Mouse (Mus musculus) embryonic fibroblast, embryonic 13.5 days (primary cell): ENCODE measurements around the gene Gm21958. TPM values are rescaled to one million over a fixed set of nuclear protein-coding genes. Genes with fewer than 3 reads are reported as not detected.
"Not testable (repeated sequence)": the region's sequence is repeated elsewhere in the genome, so short reads cannot be mapped to it uniquely, and the experiment has no call there.

ENCODE experiments used
- H3K27ac ChIP-seq: 2 replicates; pipeline ENCODE4 v1.5.1; 2012; ENCODE audit warnings: low read length, control low read depth, inconsistent platforms; ENCODE audit not compliant: insufficient read depth
- H3K4me1 ChIP-seq: 2 replicates; pipeline ENCODE4 v1.6.1; 2011; ENCODE audit warnings: low read length; ENCODE audit not compliant: control insufficient read depth, insufficient read depth
- H3K4me3 ChIP-seq: 2 replicates; pipeline ENCODE4 v1.5.1; 2011; ENCODE audit warnings: mild to moderate bottlenecking, control low read depth, low read length; ENCODE audit not compliant: insufficient read depth
- CTCF ChIP-seq: IDR thresholded peaks from 2 replicates; pipeline ENCODE4 v1.5.1; 2011; ENCODE audit warnings: mild to moderate bottlenecking, control low read depth, low read length, moderate library complexity, borderline replicate concordance; ENCODE audit not compliant: insufficient read depth
- POLR2A ChIP-seq: IDR thresholded peaks from 2 replicates; pipeline ENCODE4 v1.6.1; 2011; ENCODE audit warnings: low read depth, mild to moderate bottlenecking, control low read depth, low read length, moderate library complexity
- polyA plus RNA-seq: library from polyadenylated mRNA; stranded (reverse); fragments of >200 nt; gene quantifications from 2 replicates; pipeline ENCODE4 v1.2.4, GENCODE M21; 2011; ENCODE audit warnings: low read depth; ENCODE audit not compliant: missing spikeins, insufficient read length

Gm21958 gene
- polyA plus RNA-seq, 1 experiment = not detected

GRCm38 (mm10) chr3:54725344-54725743 is 11.2 kb upstream of the Gm21958 start:
- Histone ChIP-seq H3K4me1 (no peaks in the 10 kb centered on the region), H3K27ac (no peak overlapping the region), H3K4me3 (no peak overlapping the region)
- TF ChIP-seq POLR2A (no peak), CTCF (no peak)

- Histone ChIP-seq H3K27ac (no peak overlapping the region), H3K4me3 (no peak overlapping the region), H3K4me1 (no peaks in the 10 kb centered on the region)
- TF ChIP-seq CTCF (no peak), POLR2A (no peak)
Measured at GRCm38 (mm10) chr3:54723741-54724500, 9.8 kb upstream of the Gm21958 start.

- Histone ChIP-seq H3K27ac (no peak overlapping the region), H3K4me1 (peaks cover 3% of the 10 kb centered on the region; the same call in 1 of the 2 replicates), H3K4me3 (no peak overlapping the region)
- TF ChIP-seq POLR2A (no peak), CTCF (no peak)
Measured at GRCm38 (mm10) chr3:54718947-54719346, 4.8 kb upstream of the Gm21958 start.

- no peak for TF ChIP-seq CTCF
- Histone ChIP-seq H3K4me3 (no peak overlapping the region), H3K4me1 (peaks cover 3% of the 10 kb centered on the region; the same call in 1 of the 2 replicates), H3K27ac (no peak overlapping the region)
Measured at GRCm38 (mm10) chr3:54717348-54717747, 3.2 kb upstream of the Gm21958 start.

- Histone ChIP-seq H3K27ac (peak overlapping the region; percentile 71), H3K4me3 (no peak overlapping the region), H3K4me1 (peaks cover 3% of the 10 kb centered on the region; the same call in 1 of the 2 replicates)
- TF ChIP-seq CTCF (no peak), POLR2A (no peak)
Measured at GRCm38 (mm10) chr3:54715461-54715860, 1.3 kb upstream of the Gm21958 start.

GRCm38 (mm10) chr3:54708972-54709371 is 5.2 kb downstream of the Gm21958 start:
- TF ChIP-seq CTCF = no peak
- TF ChIP-seq POLR2A = no peak
- H3K4me3 ChIP-seq = no peak overlapping the region
- no peak overlapping the region for H3K27ac ChIP-seq
- H3K4me1 ChIP-seq = no peaks in the 10 kb centered on the region

- not testable (repeated sequence) for H3K27ac ChIP-seq, H3K4me1 ChIP-seq, H3K4me3 ChIP-seq
Measured at GRCm38 (mm10) chr3:54704106-54704505, 10.0 kb downstream of the Gm21958 start.

- H3K27ac ChIP-seq = no peak overlapping the region
- H3K4me3 ChIP-seq = no peak overlapping the region
- no peaks in the 10 kb centered on the region for H3K4me1 ChIP-seq
- TF ChIP-seq CTCF = no peak
- no peak for TF ChIP-seq POLR2A
Measured at GRCm38 (mm10) chr3:54699759-54700301, 14.3 kb downstream of the Gm21958 start.

- H3K4me3 ChIP-seq = peak overlapping the region; percentile 98
- peaks cover 2% of the 10 kb centered on the region; the same call in 1 of the 2 replicates for H3K4me1 ChIP-seq
- no peak for TF ChIP-seq CTCF
- peak overlapping the region; percentile 38 for H3K27ac ChIP-seq
Measured at GRCm38 (mm10) chr3:54693056-54693415, 21.1 kb downstream of the Gm21958 start.

GRCm38 (mm10) chr3:54692202-54693055 is 21.7 kb downstream of the Gm21958 start, which contains the start of gene Supt20:
TSS of gene Supt20 (plus strand) at chr3:54692807.
- Histone ChIP-seq H3K4me1 (peaks cover 2% of the 10 kb centered on the region; the same call in 1 of the 2 replicates), H3K27ac (peak within 1 kb of the TSS; percentile 42), H3K4me3 (peak within 1 kb of the TSS; percentile 98)
- TF ChIP-seq CTCF (no peak), POLR2A (peak; percentile 84)
